Comparison of ENCODE assay signal across 1 mouse cellular context in the genomic region with DNA sequence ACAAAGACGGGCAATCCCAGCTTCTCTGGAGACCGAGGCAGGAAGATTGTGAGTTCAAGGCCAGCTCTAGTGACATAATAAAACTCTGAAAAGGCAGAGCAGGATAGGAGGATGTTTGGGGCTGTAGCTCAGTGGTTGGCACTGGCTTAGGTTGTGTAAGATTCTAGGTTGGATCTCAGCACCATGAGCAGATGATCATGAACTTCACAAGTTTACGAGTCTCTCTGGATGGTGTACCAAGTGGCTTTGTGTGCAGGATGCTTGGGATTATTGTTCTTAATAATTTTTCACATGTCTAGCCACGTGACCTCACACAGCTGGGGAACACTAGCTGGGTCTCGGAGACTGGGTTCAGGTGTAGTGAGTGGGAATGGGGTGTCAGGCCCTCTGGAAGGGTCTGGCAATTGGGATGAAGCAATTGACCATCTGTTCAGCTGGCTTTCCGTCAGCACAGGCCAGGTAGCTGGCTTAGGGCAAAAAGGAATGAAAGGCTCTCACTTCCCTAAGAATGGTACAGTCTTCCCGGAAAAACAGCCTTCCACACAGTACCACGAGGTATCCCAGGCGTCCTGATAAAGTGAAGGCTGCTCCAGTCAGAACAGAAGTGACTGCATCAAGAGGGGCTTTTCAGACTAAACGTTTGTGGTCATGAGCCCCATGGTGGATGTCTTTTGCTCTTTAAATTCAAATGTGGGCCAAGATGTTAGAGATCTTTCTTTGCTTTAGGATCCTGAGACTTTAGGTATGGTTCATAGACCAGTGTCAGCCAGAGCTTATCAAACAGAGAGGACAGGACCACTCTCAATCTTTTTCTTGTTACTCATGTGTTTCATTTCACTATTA.
A peak's percentile ranks its signal among the peaks of the same experiment; 100 is the strongest.
TF ChIP-seq lines count a peak whose summit lies in the region.

No protein-coding gene starts in this region.

TF ChIP-seq in CH12.LX, 34 proteins besides CTCF, POLR2A, EP300 and RAD21 (continued from another document):
- 0 out of 2 replicates have a peak, but pooled peaks have one; percentile 3 for TF ChIP-seq UBTF (IDR thresholded peaks at IDR 0.05; ENCODE audit: low read depth, low read length)
- no peak for TF ChIP-seq ZNF384 (IDR thresholded peaks at IDR 0.05; ENCODE audit: low read depth, low read length)
- TF ChIP-seq PAX5 (IDR thresholded peaks at IDR 0.05; ENCODE audit: low read length), result no peak
- no peak for TF ChIP-seq MEF2A (IDR thresholded peaks at IDR 0.05; ENCODE audit: borderline replicate concordance, low read depth, low read length)
TF ChIP-seq in CH12.LX: peak in this region for 5.
